Mouse (Mus musculus) G1E (cell line): ENCODE measurements around the gene Noxo1.

Experiments used
- CTCF ChIP-seq: IDR thresholded peaks from 2 replicates; pipeline ENCODE4 v1.5.1; 2012; ENCODE audit warnings: low read depth, low read length, inconsistent platforms, mixed read lengths
- GATA1 ChIP-seq: IDR thresholded peaks from 2 replicates; pipeline ENCODE4 v1.6.1; 2012; ENCODE audit warnings: borderline replicate concordance, low read length, inconsistent platforms, mixed read lengths
- POLR2AphosphoS5 ChIP-seq: IDR thresholded peaks from 2 replicates; pipeline ENCODE4 v1.6.1; 2012; ENCODE audit warnings: low read depth, low read length, inconsistent platforms; ENCODE audit not compliant: insufficient replicate concordance

GRCm38 (mm10) chr17:24734513-24734912, 38.5 kb downstream of the Noxo1 start:
- no peak for TF ChIP-seq CTCF
- no peak for TF ChIP-seq GATA1
- TF ChIP-seq POLR2AphosphoS5, result no peak
